Mouse (Mus musculus) forebrain, embryonic 11.5 days (tissue): ENCODE measurements around the gene Pdzd2. TPM values are rescaled to one million over a fixed set of nuclear protein-coding genes. Genes with fewer than 3 reads are reported as not detected.
A peak's percentile ranks its signal among the peaks of the same experiment; 100 is the strongest.

Experiments
- ATAC-seq: fragments of 200-750 bp; cut with Nextera tagmentation; replicated peaks from 2 replicates; pipeline ENCODE4 v1.8.0; 2017; ENCODE audit warnings: moderate TSS enrichment; ENCODE audit not compliant: low FRiP score
- DNase-seq: peaks from one replicate; pipeline ENCODE4 v3.0.0-alpha.2; 2017; ENCODE audit warnings: low spot score
- H3K27ac ChIP-seq: fragments of 300-500 bp; sonication (generic); 2 replicates; pipeline ENCODE4 v1.5.1; 2014; ENCODE audit warnings: low read depth, low read length
- H3K27me3 ChIP-seq: fragments of 300-500 bp; sonication (generic); 2 replicates; pipeline ENCODE4 v1.6.1; 2014; ENCODE audit warnings: mild to moderate bottlenecking, low read length, mixed read lengths; ENCODE audit not compliant: control insufficient read depth, insufficient read depth
- H3K36me3 ChIP-seq: fragments of 300-500 bp; sonication (generic); 2 replicates; pipeline ENCODE4 v1.6.1; 2014; ENCODE audit warnings: mild to moderate bottlenecking, low read length, moderate library complexity, mixed read lengths; ENCODE audit not compliant: control insufficient read depth, insufficient read depth
- H3K4me1 ChIP-seq: fragments of 300-500 bp; sonication (generic); replicated peaks from 2 replicates; pipeline ENCODE4 v1.6.1; 2014; ENCODE audit warnings: low read length, mixed read lengths; ENCODE audit not compliant: control insufficient read depth, insufficient read depth
- H3K4me2 ChIP-seq: fragments of 300-500 bp; sonication (generic); 2 replicates; pipeline ENCODE4 v1.6.1; 2014; ENCODE audit warnings: low read depth, mild to moderate bottlenecking, low read length, moderate library complexity, mixed read lengths; ENCODE audit not compliant: severe bottlenecking
- H3K4me3 ChIP-seq: fragments of 300-500 bp; sonication (generic); 2 replicates; pipeline ENCODE4 v1.5.1; 2014; ENCODE audit warnings: low read depth, low read length
- H3K9ac ChIP-seq: fragments of 300-500 bp; sonication (generic); 2 replicates; pipeline ENCODE4 v1.6.1; 2014; ENCODE audit warnings: low read length
- H3K9me3 ChIP-seq: fragments of 300-500 bp; sonication (generic); 2 replicates; pipeline ENCODE4 v1.6.1; 2016; ENCODE audit warnings: low read length, mixed read lengths; ENCODE audit not compliant: control insufficient read depth
- WGBS: fragments of 180-500 bp; shearing (Covaris S2); extraction: QIAGEN DNeasy Blood & Tissue Kit; methylation state at CpG from one replicate; pipeline ENCODE4 v1.1.7; 2014; 5-methylcytosine and 5-hydroxymethylcytosine counted together
- polyA plus RNA-seq: library from polyadenylated mRNA; unstranded; fragments of >200 nt; fragmentation: Nextera tagmentation; extraction: Ambion mirVana; gene quantifications from 2 replicates; pipeline ENCODE4 v1.2.1, GENCODE M21; 2014

Pdzd2 gene
- polyA plus RNA-seq, 1 experiment from 2014 or later, result 6.0 TPM

DNA sequence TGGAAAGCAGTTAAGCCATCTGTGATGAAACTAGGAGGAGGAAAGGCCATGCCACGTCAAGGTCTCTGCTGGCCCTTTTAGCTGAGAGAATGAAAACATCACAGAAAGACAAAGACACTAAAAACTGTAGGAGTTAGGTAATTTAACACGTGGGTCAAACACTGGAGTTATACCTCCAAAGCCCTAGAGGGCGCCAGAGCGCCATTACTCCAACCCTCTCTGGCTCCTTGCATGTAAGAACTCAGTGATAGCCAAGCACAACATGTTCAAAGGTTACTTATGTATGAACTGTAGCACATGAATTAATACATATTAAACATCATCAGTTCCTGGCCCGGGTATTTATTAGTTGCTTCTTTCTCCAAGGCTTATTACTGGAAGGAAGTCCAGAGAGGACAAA, 359.2 kb downstream of the Pdzd2 start:
- no peaks in the 10 kb centered on the region for H3K36me3 ChIP-seq
- no peak overlapping the region for H3K4me3 ChIP-seq
- peaks cover 4% of the 10 kb centered on the region; the same call in 1 of the 2 replicates for H3K4me1 ChIP-seq
- H3K9me3 ChIP-seq, result no peaks in the 10 kb centered on the region
- H3K4me2 ChIP-seq, result no peak overlapping the region
- H3K9ac ChIP-seq, result no peak overlapping the region
- no peak overlapping the region for H3K27ac ChIP-seq
- peak; percentile 65 for DNase-seq
- no peaks in the 10 kb centered on the region for H3K27me3 ChIP-seq
- no peak for ATAC-seq
- WGBS, result 53% methylated on average over 5 of the region's 5 CpGs

GRCm38 (mm10) chr15:12380057-12380456, 359.7 kb downstream of the Pdzd2 start:
- no peaks in the 10 kb centered on the region for H3K36me3 ChIP-seq
- no peak overlapping the region for H3K27ac ChIP-seq
- H3K27me3 ChIP-seq, result no peaks in the 10 kb centered on the region
- no peaks in the 10 kb centered on the region for H3K9me3 ChIP-seq
- ATAC-seq (no peak), DNase-seq (no peak)
- 90% methylated on average over 3 of the region's 3 CpGs for WGBS
- peaks cover 4% of the 10 kb centered on the region; the same call in 1 of the 2 replicates for H3K4me1 ChIP-seq
- H3K4me3 ChIP-seq, result no peak overlapping the region
- H3K9ac ChIP-seq, result no peak overlapping the region
- no peak overlapping the region for H3K4me2 ChIP-seq

GRCm38 (mm10) chr15:12377800-12378199, 361.9 kb downstream of the Pdzd2 start:
- no peak for ATAC-seq

GRCm38 (mm10) chr15:12376491-12377069, 363.1 kb downstream of the Pdzd2 start:
- WGBS, result 48% methylated on average over 13 of the region's 13 CpGs
- Histone ChIP-seq H3K9ac (no peak overlapping the region), H3K4me1 (peaks cover 4% of the 10 kb centered on the region; the same call in 1 of the 2 replicates), H3K4me2 (no peak overlapping the region), H3K9me3 (no peaks in the 10 kb centered on the region), H3K36me3 (no peaks in the 10 kb centered on the region), H3K27me3 (no peaks in the 10 kb centered on the region), H3K27ac (no peak overlapping the region), H3K4me3 (no peak overlapping the region)
- ATAC-seq, result no peak
- no peak for DNase-seq

More at GRCm38 (mm10) chr15:12377800-12378199, 361.9 kb downstream of the Pdzd2 start:
- WGBS, result 81% methylated on average over 10 of the region's 10 CpGs
- Histone ChIP-seq H3K36me3 (no peaks in the 10 kb centered on the region), H3K9me3 (no peaks in the 10 kb centered on the region), H3K4me3 (no peak overlapping the region), H3K9ac (no peak overlapping the region), H3K27me3 (no peaks in the 10 kb centered on the region), H3K27ac (no peak overlapping the region), H3K4me1 (peaks cover 4% of the 10 kb centered on the region; the same call in 1 of the 2 replicates), H3K4me2 (no peak overlapping the region)
- no peak for DNase-seq

DNA sequence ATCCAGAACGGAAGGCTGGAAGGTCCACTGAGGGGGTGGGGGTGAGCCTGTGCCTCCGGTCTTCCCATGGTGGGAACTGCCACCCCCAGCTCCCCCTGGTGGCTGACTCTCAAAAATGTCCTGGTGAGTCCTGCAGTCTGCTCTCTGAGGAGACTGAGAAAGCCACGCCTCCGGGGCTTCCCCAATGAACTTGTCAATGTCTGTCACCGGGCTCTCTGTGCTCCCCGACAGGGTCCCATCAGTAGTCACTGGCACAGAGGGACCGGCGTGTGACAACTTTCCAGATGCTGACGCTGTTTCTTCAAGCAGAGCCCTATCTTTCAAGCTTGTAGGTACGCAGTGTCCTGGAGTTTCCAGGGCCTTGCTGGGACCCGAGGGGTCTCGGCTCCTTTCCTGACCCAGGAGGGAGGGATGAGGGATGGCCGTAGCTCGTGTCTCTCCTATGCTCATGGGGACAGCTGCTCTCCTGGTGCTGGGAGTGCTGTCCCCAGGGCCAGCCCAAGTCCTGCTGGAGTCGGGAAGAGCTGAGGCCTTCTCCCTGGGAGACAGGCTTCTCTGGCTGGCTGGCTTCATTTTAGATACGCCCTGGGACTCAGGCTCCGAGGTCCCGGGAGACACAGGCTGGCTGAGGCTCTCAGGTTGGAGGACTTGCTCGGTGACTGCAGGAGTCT, 363.9 kb downstream of the Pdzd2 start:
- H3K27ac ChIP-seq, result no peak overlapping the region
- H3K9ac ChIP-seq, result peak overlapping the region; percentile 28; the same call in 1 of the 2 replicates
- H3K4me3 ChIP-seq, result peak overlapping the region; percentile 22

DNA sequence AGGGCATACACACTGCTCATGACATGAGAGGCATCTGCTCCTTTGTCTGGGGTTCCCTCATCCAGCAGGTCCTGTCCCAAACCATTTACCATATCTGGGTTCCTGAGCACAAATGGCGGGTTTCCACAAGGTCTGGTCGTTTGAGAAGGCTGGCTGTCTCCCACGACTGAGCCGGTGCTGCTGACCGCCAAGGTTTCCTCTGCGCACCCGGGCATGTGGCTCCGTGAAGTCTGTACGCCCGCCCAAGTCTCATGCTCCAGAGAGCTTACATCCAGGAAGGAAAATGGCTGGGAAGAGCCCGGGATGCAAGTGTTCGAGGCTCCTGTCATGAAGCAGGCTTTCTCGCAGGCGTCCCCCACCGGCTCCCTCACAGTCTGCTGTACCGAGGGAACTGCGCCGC, 364.8 kb downstream of the Pdzd2 start:
- H3K36me3 ChIP-seq, result no peaks in the 10 kb centered on the region
- ATAC-seq, result no peak
- no peaks in the 10 kb centered on the region for H3K9me3 ChIP-seq
- 0 out of 2 replicates have a peak overlapping the region, but pooled peaks have one; percentile 1 for H3K9ac ChIP-seq
- no peak overlapping the region for H3K27ac ChIP-seq
- no peaks in the 10 kb centered on the region for H3K27me3 ChIP-seq
- DNase-seq, result no peak
- H3K4me1 ChIP-seq, result peaks cover 4% of the 10 kb centered on the region; the same call in 1 of the 2 replicates
- WGBS, result 64% methylated on average over 18 of the region's 18 CpGs
- peak overlapping the region; percentile 44 for H3K4me2 ChIP-seq
- peak overlapping the region; percentile 22; the same call in 1 of the 2 replicates for H3K4me3 ChIP-seq

More for the DNA sequence above, 363.9 kb downstream of the Pdzd2 start:
- H3K27me3 ChIP-seq, result no peaks in the 10 kb centered on the region
- WGBS, result 3% methylated on average over 19 of the region's 19 CpGs
- DNase-seq (peak; percentile 95), ATAC-seq (peak; percentile 90)
- H3K9me3 ChIP-seq, result no peaks in the 10 kb centered on the region
- H3K4me2 ChIP-seq, result peak overlapping the region; percentile 44
- peaks cover 4% of the 10 kb centered on the region; the same call in 1 of the 2 replicates for H3K4me1 ChIP-seq
- H3K36me3 ChIP-seq, result no peaks in the 10 kb centered on the region

DNA sequence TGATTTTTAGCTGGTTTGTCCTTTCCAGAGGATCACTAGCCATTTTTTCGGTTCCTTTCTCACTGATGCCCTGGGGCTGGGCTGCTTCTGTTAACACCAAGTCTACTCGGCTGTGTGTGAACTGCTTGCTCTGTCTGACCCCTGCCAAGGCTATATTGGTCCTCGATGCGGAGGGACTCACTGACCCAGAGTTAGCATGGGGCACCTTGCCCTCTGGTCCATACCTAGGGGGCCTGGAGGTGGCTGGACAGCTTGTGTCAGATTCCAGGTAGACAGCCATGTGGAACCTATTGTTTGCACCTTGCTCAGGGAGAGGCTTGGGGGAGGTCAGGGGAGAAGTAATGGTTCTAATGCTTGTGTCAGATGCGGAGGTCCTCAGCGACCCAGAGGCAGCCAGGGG, 365.8 kb downstream of the Pdzd2 start:
- H3K27ac ChIP-seq, result no peak overlapping the region
- H3K4me2 ChIP-seq, result no peak overlapping the region
- H3K27me3 ChIP-seq, result no peaks in the 10 kb centered on the region
- H3K36me3 ChIP-seq, result no peaks in the 10 kb centered on the region
- 76% methylated on average over 6 of the region's 6 CpGs for WGBS
- no peak overlapping the region for H3K9ac ChIP-seq
- no peak for DNase-seq
- no peak for ATAC-seq
- H3K4me1 ChIP-seq, result peaks cover 4% of the 10 kb centered on the region; the same call in 1 of the 2 replicates
- H3K4me3 ChIP-seq, result no peak overlapping the region
- no peaks in the 10 kb centered on the region for H3K9me3 ChIP-seq

DNA sequence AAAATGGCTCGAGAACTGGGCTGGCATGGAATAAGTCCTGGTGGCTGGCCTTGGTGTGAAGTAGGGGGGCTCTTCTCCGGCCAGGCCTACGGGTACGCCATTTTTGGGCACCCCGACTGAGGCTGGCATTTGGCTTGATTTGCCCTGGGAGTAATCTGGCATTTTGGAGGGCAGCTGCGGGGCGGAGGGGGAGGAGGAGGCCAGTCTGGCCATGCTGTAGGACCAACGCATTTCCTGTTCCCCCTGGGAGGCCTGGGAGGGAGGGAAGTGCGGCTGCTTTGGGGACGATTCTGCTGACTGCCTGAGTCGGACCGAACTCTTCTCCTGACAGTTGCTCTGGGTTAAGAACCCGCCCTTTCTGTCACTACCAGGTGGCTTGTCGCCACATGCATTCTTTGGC, 366.2 kb downstream of the Pdzd2 start:
- H3K27ac ChIP-seq, result no peak overlapping the region
- WGBS, result 84% methylated on average over 14 of the region's 14 CpGs
- ATAC-seq, result no peak

More for the DNA sequence above, 366.2 kb downstream of the Pdzd2 start:
- Histone ChIP-seq H3K4me2 (no peak overlapping the region), H3K4me1 (peaks cover 4% of the 10 kb centered on the region; the same call in 1 of the 2 replicates), H3K9ac (no peak overlapping the region), H3K36me3 (no peaks in the 10 kb centered on the region), H3K4me3 (no peak overlapping the region), H3K9me3 (no peaks in the 10 kb centered on the region), H3K27me3 (no peaks in the 10 kb centered on the region)
- no peak for DNase-seq
